Mouse (Mus musculus) left cerebral cortex, postnatal 14 days (tissue): ENCODE data around the gene Tmcc3. TPM values are rescaled to one million over a fixed set of nuclear protein-coding genes. Genes with fewer than 3 reads are reported as not detected.
"Not testable (repeated sequence)": the region's sequence is repeated elsewhere in the genome, so short reads cannot be mapped to it uniquely, and the experiment has no call there.

Source experiments
- DNase-seq, 2 experiments: peaks; one replicate each; pipeline ENCODE4 v3.0.0; 2021 to 2022; ENCODE audit warnings: low spot score in 2 of 2, mixed read lengths in 1 of 2
- intact Hi-C: fragments of 180-260 bp; cut with DNase I; formaldehyde crosslinking; loops from one replicate; pipeline ENCODE4 v1.15.1; 2025
- total RNA-seq, 2 experiments: library from RNA; stranded (reverse); gene quantifications; 2 replicates each; pipeline ENCODE4 v1.2.3; 2021

Gene Tmcc3
- total RNA-seq, 2 experiments from 2014 or later: 18.5 to 22.5 TPM

GRCm38 (mm10) chr10:94588976-94589375 lies 277.2 kb downstream of the Tmcc3 start:
- intact Hi-C loops: no loop called here
- no peak for DNase-seq

- intact Hi-C loops: no loop called here
- peak; percentile 58 to 76 for DNase-seq
These were observed 284.0 kb downstream of the Tmcc3 start for GRCm38 (mm10) chr10:94595705-94596104.

GRCm38 (mm10) chr10:94599846-94600245 lies 288.1 kb downstream of the Tmcc3 start:
- intact Hi-C loops, DNase-seq: not testable (repeated sequence)

- intact Hi-C loops: no loop called here
These were observed 289.3 kb downstream of the Tmcc3 start for GRCm38 (mm10) chr10:94601034-94601433.

GRCm38 (mm10) chr10:94605491-94605890 lies 293.7 kb downstream of the Tmcc3 start:
- no peak for DNase-seq
- intact Hi-C loops: loop anchor here (5.0 kb wide), 3 partner anchors 178 to 398 kb away; no protein-coding TSS in a partner anchor

More at GRCm38 (mm10) chr10:94601034-94601433, 289.3 kb downstream of the Tmcc3 start:
- no peak for DNase-seq

DNA sequence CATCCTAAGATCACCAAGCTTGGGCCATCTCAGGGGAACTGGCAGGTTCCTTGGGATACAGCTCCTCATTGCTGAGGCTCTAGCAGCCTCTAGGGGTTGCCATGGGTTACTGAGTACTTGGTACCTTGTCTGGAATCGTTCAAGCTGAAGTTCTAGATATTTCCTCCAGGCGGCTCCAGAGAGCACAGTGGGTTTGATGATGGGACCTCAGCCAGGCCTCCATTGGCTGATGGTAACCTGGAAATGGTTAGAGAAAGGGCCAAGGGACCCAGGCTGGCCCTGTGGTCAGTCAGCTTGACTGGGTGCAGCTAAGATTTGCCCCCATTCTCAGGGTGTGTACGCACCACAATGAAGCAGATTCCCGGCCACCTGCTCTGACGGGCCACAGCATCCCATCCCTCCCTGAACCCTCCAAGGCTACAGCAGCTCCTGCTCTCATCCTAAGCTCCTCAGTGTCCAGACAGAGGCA lies 297.6 kb downstream of the Tmcc3 start:
- DNase-seq: peak; percentile 88 to 93

DNA sequence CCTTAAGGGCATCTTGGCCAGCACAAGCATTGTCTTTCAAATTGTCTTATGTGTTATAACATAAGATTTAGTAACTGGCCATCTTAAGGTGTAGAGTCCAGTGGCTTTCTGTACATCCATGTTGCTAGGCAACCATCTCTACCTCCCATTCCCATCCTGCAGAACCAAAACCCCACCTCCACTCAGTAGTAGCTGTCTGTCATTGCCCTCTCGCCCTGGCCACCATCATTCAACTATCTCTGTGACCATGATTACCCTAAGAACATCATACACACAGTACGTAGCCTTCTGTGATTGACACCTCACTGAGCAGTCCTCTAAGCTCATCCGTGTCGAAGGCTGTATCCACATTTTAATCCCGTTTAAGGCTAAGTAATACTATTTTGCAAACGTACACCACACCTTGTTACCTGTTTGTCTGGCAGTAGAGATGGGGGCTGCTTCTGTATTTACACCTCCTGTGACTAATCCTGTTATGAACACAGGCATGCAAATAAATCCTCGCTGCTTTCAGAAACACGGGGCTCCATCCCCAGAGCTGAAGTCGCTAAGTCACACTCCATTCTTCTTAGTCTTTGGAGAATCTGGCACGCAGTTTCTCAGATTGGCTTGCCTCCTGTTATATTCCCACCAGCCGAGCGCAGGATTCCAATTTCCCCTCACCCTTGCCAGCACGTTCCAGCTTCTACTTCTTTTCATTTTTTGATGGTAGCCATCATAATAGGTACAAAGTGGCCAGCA lies 299.6 kb downstream of the Tmcc3 start:
- intact Hi-C loops: no loop called here
- DNase-seq: peak in 1 of 2 experiments; percentile 30

More for the DNA sequence above, 297.6 kb downstream of the Tmcc3 start:
- intact Hi-C loops: loop anchor here (1.0 to 5.0 kb wide), 4 partner anchors 94 to 402 kb away; no protein-coding TSS in a partner anchor

DNA sequence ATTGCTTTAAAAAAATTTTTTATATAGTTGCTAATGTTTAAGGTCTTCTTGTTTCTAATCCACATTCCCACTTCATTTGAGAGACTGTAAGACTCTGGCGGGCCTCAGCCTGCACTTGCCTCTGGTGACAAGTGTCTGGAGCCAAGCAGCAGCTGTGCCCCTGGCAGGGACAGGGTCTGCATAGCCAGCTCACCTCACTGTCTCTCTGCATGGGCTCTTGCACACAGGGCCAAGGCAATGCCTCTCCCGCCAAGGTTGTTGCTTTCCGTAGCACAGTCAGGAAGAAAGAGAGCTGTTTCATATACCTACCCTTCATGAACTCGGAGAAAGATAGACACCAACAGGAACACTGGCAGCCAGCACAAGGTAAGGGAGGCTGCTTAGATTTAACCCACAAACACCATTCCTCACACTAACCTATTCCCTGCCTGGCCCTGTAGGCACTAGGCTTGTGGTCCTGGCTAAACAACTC lies 300.3 kb downstream of the Tmcc3 start:
- intact Hi-C loops: no loop called here
- no peak for DNase-seq

DNA sequence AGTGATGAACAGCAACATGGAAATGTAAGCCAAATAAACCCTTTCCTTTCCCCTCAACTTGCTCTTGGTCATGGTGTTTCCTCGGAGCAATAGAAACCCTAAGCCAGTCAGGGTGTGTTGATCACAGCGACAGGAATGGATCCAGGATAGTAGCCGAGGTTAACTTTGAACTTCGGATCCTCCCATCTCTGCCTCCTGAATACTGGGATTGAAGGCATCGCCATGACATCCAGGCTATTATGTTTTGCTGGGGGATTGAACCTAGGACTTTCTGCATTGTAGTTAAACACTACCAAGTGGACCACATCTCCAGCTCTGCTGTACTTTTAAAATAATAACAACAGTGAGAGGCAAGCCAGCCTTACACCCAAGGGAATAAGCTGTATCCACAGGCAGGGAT lies 307.8 kb downstream of the Tmcc3 start:
- intact Hi-C loops: no loop called here
- DNase-seq: no peak

GRCm38 (mm10) chr10:94620561-94620960 lies 308.8 kb downstream of the Tmcc3 start:
- intact Hi-C loops: loop anchor here (5.0 to 10.0 kb wide), 2 partner anchors 67 to 184 kb away; partner anchors contain the start of gene Cep83
- no peak for DNase-seq

DNA sequence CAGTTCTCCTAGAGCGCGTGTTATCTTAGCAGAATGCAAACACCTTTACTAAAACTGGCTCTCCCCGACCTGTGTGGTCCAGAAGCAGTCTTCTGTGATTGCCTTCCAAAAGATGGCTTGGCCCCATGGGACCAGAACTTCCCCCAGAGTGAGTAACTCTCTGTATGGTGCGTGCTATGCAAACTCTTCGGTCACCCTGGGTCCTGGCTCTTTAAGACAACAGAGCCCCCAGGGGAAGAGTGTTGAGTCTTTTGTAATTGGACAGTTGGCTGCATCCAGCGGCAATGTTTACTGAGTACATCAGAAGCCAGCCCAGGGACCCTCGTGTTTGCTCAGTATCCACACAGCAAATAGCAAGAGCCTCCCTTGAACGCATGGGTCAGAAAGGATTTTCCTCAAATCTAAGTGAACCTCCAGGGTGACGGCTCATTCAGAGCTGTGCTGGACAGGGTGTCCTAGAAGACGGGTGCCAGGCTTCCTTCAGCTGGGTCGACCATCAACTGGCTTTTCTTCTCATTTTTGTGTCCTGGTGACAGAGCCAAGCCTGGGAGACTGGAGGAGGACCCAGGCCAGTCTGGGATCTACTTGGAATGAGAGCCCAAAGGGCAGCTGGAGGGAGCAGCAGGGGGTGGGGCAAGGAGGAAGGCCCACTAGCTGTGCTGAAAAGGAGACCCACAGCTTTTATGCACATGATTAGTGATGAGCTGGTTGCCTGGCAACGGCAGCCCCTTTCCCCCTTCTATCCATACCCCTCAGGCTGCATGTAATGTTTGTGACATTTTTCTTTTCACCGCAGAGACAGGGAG lies 309.9 kb downstream of the Tmcc3 start:
- peak; percentile 19 to 33 for DNase-seq
- intact Hi-C loops: loop anchor here (2.0 to 10.0 kb wide), 3 partner anchors 66 to 323 kb away; partner anchors contain the start of genes Cep83 and Plxnc1

- no peak for DNase-seq
- intact Hi-C loops: loop anchor here (2.0 to 10.0 kb wide), 3 partner anchors 65 to 323 kb away; partner anchors contain the start of genes Cep83 and Plxnc1
These were observed 310.5 kb downstream of the Tmcc3 start for GRCm38 (mm10) chr10:94622281-94622680.

- intact Hi-C loops: loop anchor here (2.0 to 10.0 kb wide), 3 partner anchors 64 to 322 kb away; partner anchors contain the start of genes Cep83 and Plxnc1
These were observed 311.1 kb downstream of the Tmcc3 start for GRCm38 (mm10) chr10:94622828-94623227.

GRCm38 (mm10) chr10:94623617-94624016 lies 311.9 kb downstream of the Tmcc3 start:
- intact Hi-C loops: loop anchor here (2.0 to 10.0 kb wide), 3 partner anchors 64 to 321 kb away; partner anchors contain the start of genes Cep83 and Plxnc1
- peak; percentile 81 to 87 for DNase-seq

More at GRCm38 (mm10) chr10:94622828-94623227, 311.1 kb downstream of the Tmcc3 start:
- no peak for DNase-seq

DNA sequence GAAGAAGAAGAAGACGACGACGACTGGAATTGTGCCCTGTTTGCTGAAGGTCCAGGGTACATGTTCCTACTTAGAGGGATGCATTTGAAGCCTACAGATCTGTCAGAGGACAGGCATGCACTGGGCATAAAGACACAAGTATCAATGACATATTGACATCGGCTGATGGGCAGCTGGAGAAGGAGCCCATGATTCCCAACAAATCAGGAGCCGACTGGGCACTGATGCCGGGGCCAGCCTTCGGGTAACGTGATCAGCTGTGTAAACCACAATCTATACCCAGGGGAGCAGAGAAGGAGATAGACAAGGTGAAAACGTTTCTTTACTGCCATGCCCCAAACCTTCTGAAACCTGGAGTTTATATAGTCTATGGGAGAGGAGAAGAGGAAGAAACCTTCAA lies 313.3 kb downstream of the Tmcc3 start:
- DNase-seq: no peak

DNA sequence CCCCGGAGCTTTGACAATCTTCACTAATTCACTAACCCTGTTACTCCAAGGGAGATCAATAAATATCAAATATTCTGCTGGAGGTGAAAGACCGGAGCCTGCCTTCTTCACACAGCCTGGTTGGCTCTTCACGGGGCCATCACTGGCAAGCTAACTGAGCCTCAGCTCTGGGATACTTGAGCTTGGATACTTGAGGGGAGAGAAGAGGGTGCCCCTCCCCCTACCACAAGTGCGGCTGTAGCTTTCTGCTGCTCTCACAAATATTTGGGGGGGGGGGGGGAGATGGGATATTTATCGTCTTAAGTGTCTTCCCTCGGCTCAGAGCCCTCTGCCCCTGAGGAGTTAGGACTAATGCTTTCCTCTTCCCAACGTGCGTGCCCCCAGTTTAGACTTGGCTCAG lies 313.9 kb downstream of the Tmcc3 start:
- intact Hi-C loops: loop anchor here (10.0 kb wide), 1 partner anchor 179 kb away; no protein-coding TSS in a partner anchor
- no peak for DNase-seq

More for the DNA sequence above, 313.3 kb downstream of the Tmcc3 start:
- intact Hi-C loops: loop anchor here (10.0 kb wide), 1 partner anchor 180 kb away; no protein-coding TSS in a partner anchor

DNA sequence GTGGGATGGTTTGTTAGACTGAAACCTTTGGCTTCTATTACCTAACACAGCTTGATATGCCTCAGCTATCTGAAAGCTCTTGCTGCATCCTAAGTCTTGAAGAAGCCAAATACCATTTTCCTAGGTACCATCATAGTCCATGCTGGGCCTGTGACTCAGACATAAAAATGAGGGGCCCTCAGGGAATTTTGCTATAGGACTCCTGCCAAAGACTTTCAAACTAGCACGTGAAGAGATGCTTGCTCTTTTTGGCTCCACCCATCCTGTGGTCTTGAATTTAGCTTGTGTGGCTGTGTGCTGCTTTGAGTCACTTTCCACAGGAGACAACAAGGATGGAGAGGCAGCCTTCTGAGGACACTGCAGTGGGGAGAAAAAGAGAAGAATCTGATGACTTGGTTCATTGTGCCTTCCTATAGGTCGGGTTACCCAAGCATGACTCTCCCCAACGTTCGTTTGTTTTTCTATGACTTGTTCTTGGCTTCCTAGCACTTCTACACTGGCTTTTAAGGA lies 319.1 kb downstream of the Tmcc3 start:
- intact Hi-C loops: no loop called here
- DNase-seq: no peak

- intact Hi-C loops: no loop called here
- no peak for DNase-seq
These were observed 319.9 kb downstream of the Tmcc3 start for GRCm38 (mm10) chr10:94631541-94632113.

DNA sequence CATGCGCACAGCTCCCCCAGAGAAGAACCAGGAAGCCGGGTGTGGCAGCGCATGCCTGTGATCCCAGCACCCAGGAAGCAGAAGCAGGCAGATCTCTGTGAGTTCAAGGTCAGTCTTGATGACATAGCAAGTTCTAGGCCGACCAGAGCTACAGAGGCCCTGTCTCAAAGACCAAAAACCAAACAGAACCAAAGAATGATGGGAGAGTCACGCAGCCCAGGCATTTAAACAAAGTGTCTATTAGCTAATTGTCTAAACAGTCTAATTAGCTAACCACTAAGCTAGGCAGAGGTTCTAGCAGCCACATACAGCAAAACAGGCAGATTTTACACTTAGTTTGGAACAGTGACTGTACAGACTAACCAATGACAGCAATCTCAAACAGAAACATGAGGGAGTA lies 320.5 kb downstream of the Tmcc3 start:
- intact Hi-C loops: no loop called here
- DNase-seq: no peak
